Mouse (Mus musculus) spleen, adult 2 months (tissue): ENCODE results near the gene Mdga2. TPM values are rescaled to one million over a fixed set of nuclear protein-coding genes. Genes with fewer than 3 reads are reported as not detected.

Source experiments
- DNase-seq, 2 experiments: peaks; one replicate each; pipeline versions ENCODE4 v3.0.0 to v3.0.0-alpha.2; 2012 to 2021; ENCODE audit warnings: low spot score in 2 of 2, low read depth in 1 of 2
- H3K27ac ChIP-seq: fragments of 200-500 bp; 2 replicates; pipeline ENCODE4 v1.5.1; 2012; ENCODE audit warnings: low read length, inconsistent platforms; ENCODE audit not compliant: insufficient read depth
- H3K27me3 ChIP-seq: fragments of 200-500 bp; 2 replicates; pipeline ENCODE4 v1.6.1; 2012; ENCODE audit warnings: mild to moderate bottlenecking, moderate library complexity, low read length, inconsistent platforms; ENCODE audit not compliant: control insufficient read depth, insufficient read depth
- H3K36me3 ChIP-seq: fragments of 200-500 bp; 2 replicates; pipeline ENCODE4 v1.6.1; 2012; ENCODE audit warnings: mild to moderate bottlenecking, low read length, inconsistent platforms; ENCODE audit not compliant: control insufficient read depth, insufficient read depth
- H3K4me1 ChIP-seq: fragments of 200-500 bp; 2 replicates; pipeline ENCODE4 v1.6.1; 2011; ENCODE audit warnings: inconsistent platforms; ENCODE audit not compliant: control insufficient read depth, insufficient read depth, insufficient read length
- H3K4me3 ChIP-seq: fragments of 200-500 bp; 2 replicates; pipeline ENCODE4 v1.5.1; 2011; ENCODE audit warnings: mild to moderate bottlenecking, inconsistent platforms; ENCODE audit not compliant: insufficient read depth, insufficient read length; ENCODE audit errors: extremely low read depth
- CTCF ChIP-seq: fragments of 200-500 bp; IDR thresholded peaks from 2 replicates; pipeline ENCODE4 v1.5.1; 2011; ENCODE audit warnings: mild to moderate bottlenecking, inconsistent platforms; ENCODE audit not compliant: insufficient read depth, insufficient read length, insufficient replicate concordance; ENCODE audit errors: extremely low read depth
- POLR2A ChIP-seq: fragments of 200-500 bp; IDR thresholded peaks from 2 replicates; pipeline ENCODE4 v1.6.1; 2011; ENCODE audit warnings: low read depth, low read length, inconsistent platforms
- WGBS: fragments of 180-500 bp; shearing (Covaris S2); methylation state at CpG from one replicate; pipeline ENCODE4 v1.1.7; 2018; 5-methylcytosine and 5-hydroxymethylcytosine counted together
- polyA plus RNA-seq: library from polyadenylated mRNA; depleted of rRNA; stranded (reverse); fragments of >200 nt; gene quantifications from 2 replicates; pipeline ENCODE4 v1.2.3, GENCODE M21; 2012

The Mdga2 gene
- polyA plus RNA-seq, 1 experiment: 0.04 TPM

DNA sequence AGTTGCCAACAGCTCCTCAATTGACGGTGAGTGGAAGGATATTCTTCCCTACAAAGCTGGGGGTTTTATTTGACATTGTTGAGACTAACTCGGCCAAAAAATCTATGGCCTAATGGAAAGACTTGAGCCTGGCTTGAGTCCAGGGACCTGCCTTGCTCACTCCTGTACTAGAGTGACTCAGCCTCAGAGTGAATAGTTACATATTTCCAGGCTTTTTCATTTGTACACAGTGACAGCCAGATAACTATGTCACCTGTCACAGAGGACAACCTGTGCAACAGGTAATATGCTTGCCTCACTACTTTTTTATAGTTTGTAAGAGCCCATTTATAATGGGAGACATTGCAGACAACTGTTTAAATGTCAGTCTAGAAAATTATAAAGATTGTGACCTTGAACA is 94.9 kb downstream of the Mdga2 start:
- TF ChIP-seq POLR2A: no peak
- no peak for TF ChIP-seq CTCF
- no peak overlapping the region for H3K4me3 ChIP-seq
- H3K36me3 ChIP-seq: no peaks in the 10 kb centered on the region
- no peaks in the 10 kb centered on the region for H3K27me3 ChIP-seq
- DNase-seq: no peak
- WGBS: 85% methylated on average over 2 of the region's 2 CpGs
- no peaks in the 10 kb centered on the region for H3K4me1 ChIP-seq
- no peak overlapping the region for H3K27ac ChIP-seq

DNA sequence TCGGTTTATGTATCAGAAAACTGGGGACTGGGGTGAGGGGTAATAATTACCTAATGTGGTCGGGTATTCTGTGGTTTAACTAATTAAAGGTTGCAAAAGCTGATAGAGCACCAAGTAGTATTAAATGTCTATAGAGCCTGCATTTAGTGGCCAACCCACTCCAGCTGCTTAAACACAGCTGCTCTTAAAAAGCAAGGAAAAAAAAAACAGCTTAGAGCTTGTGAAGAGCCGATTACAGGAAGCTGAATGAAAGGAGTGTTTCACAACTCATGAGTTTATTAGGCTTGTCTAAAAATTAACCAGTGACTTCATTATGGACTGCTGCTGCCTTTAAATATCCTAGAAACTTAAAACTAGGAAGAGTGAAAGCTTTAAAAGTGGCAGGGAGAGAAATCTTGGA is 98.5 kb downstream of the Mdga2 start:
- WGBS: 63% methylated on average over 3 of the region's 3 CpGs
- H3K27ac ChIP-seq: no peak overlapping the region
- H3K4me3 ChIP-seq: no peak overlapping the region
- H3K36me3 ChIP-seq: no peaks in the 10 kb centered on the region
- no peak for DNase-seq
- no peaks in the 10 kb centered on the region for H3K4me1 ChIP-seq
- TF ChIP-seq CTCF (no peak), POLR2A (no peak)
- no peaks in the 10 kb centered on the region for H3K27me3 ChIP-seq

DNA sequence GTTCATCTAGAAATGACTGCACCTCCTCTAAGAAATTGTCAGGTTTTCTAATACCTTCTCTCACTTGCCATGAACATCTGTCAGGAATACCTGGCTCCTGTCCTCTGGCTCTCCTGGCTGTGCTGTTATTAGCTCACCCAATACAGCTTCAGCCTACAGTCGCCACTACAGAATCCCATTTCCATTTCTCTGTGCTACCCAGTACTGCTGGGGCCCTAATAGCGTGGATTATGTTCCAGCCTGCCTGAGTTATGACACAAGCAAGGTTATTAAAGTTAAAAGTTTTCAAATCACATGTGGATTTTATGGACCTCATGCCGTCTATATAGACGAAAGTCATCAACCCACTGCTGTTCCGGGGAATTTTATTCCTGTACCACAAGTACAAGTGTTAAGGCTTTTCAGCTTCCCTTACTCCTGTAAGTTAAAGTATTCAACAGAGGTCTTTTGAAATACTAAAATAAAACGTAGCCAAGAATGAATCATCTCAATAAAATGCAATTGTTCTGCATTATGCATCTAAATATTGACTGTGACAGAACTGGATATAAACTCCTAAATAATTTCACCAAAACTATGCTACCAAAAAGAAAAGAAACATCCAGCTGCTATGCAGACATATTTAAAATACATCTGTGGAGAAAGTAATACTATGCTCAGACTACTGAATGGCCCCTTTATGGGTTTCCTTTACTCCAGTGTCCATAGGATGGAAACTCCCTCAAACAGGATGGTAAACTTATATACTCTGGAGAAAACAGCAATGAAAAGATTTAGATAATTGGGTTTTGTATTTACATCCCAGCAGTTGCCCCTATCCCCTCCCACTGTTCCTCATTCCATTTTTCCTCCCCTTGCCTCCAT is 103.5 kb downstream of the Mdga2 start:
- Histone ChIP-seq H3K4me3 (no peak overlapping the region), H3K27me3 (no peaks in the 10 kb centered on the region), H3K4me1 (no peaks in the 10 kb centered on the region), H3K27ac (no peak overlapping the region), H3K36me3 (no peaks in the 10 kb centered on the region)
- TF ChIP-seq POLR2A (no peak), CTCF (no peak)
- WGBS: 79% methylated on average over 6 of the region's 6 CpGs
- no peak for DNase-seq

DNA sequence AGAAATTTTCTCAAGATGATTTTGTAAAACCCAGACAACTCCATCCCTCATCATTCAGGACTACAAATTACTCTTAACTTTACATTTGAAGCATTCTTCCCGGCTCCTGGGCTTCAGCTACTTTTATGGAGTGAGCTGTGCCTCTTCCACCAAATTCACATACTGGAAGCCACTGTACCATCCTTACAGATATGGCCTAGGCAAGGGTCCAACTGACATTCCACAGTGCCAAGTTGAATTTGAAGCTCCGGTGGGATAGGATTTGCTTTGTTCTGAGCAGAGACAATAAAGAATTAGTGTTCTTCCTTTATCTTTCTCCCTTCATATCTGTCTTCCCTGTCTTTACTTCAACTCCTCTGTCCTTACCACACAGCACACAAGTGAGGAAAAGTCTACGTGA is 118.2 kb downstream of the Mdga2 start:
- Histone ChIP-seq H3K36me3 (no peaks in the 10 kb centered on the region), H3K27ac (no peak overlapping the region), H3K4me3 (no peak overlapping the region), H3K4me1 (no peaks in the 10 kb centered on the region), H3K27me3 (no peaks in the 10 kb centered on the region)
- TF ChIP-seq CTCF (no peak), POLR2A (no peak)
- WGBS: 79% methylated on average over 3 of the region's 3 CpGs
- no peak for DNase-seq

DNA sequence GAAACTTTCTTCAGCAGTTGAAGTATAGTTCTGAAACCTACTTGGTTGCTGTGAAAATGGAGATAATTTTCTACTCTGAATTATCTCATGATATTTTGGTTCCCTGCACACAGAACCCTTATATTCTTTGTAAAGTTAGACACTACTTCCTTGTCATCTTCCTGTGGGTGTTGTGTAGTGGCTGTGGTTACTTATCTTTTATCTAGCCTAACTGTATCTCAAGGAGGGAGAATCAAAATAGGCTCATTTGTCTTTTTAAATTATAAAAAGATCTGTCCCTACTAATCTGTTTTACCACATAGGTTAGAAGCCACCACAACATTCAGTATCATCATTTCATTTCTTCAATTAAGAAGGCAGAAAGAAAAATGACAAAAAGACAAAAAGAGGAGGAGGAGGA is 127.9 kb downstream of the Mdga2 start:
- no peaks in the 10 kb centered on the region for H3K4me1 ChIP-seq

DNA sequence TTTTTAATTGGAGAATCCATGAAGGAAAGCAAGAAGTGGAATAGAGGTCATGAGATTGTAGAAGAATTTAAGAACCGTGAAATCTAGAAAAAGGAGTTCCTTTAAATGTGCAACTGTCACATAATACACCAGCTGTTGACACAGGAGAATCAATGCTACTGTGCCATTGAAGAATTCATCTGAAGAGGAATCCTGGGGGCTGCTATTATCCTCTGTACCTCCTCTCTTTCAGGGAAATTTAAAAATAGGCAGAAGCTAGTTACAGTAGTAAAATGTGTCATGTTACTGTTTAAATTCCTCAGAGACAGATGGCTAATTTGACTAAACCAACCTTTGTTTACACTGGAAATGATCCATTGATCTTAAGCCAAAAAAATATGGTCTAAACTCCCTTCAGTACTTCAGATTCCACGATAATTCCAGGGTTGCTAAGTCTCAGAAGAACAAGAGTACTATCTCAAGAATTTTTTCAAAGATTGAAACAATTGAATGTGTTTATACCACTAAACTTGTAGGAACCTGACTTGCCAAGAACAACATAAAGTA is 131.9 kb downstream of the Mdga2 start:
- WGBS: 62% methylated on average over 2 of the region's 2 CpGs
- no peak for DNase-seq
- Histone ChIP-seq H3K4me3 (no peak overlapping the region), H3K27me3 (no peaks in the 10 kb centered on the region), H3K4me1 (no peaks in the 10 kb centered on the region), H3K36me3 (no peaks in the 10 kb centered on the region), H3K27ac (no peak overlapping the region)
- TF ChIP-seq CTCF (no peak), POLR2A (no peak)

More for the DNA sequence above, 127.9 kb downstream of the Mdga2 start:
- Histone ChIP-seq H3K27me3 (no peaks in the 10 kb centered on the region), H3K36me3 (no peaks in the 10 kb centered on the region), H3K4me3 (no peak overlapping the region), H3K27ac (no peak overlapping the region)
- no peak for TF ChIP-seq CTCF
- no peak for TF ChIP-seq POLR2A
- DNase-seq: no peak
